Mouse (Mus musculus) MEL (cell line): ENCODE measurements around the gene Epb42. TPM values are rescaled to one million over a fixed set of nuclear protein-coding genes. Genes with fewer than 3 reads are reported as not detected.

Experiments
- DNase-seq: peaks from one replicate; pipeline ENCODE4 v3.0.0; 2011; ENCODE audit warnings: low read depth, low spot score
- H3K27ac ChIP-seq: 2 replicates; pipeline ENCODE4 v1.5.1; 2012; ENCODE audit warnings: low read depth, mild to moderate bottlenecking, control low read depth, low read length, moderate library complexity; ENCODE audit not compliant: control insufficient read depth
- H3K27me3 ChIP-seq, 2 experiments: fragments of 150-350 bp in 1 of 2; sonication (generic) in 1 of 2; 2 replicates each; pipeline ENCODE4 v1.6.1; 2012; ENCODE audit warnings: low read length in 2 of 2, mild to moderate bottlenecking in 2 of 2, improper control_type of control experiment in 1 of 2, moderate library complexity in 1 of 2; ENCODE audit not compliant: insufficient read depth in 2 of 2, control insufficient read depth in 1 of 2
- H3K36me3 ChIP-seq, 2 experiments: 2 replicates each; pipeline ENCODE4 v1.6.1; 2012 to 2014; ENCODE audit warnings: low read length in 2 of 2, improper control_type of control experiment in 1 of 2, inconsistent platforms in 1 of 2, mild to moderate bottlenecking in 1 of 2; ENCODE audit not compliant: insufficient read depth in 2 of 2, control insufficient read depth in 1 of 2
- H3K4me1 ChIP-seq, 2 experiments: fragments of 150-350 bp in 1 of 2; sonication (generic) in 1 of 2; 2 replicates each; pipeline ENCODE4 v1.6.1; 2012; ENCODE audit warnings: low read length in 2 of 2, improper control_type of control experiment in 1 of 2, mild to moderate bottlenecking in 1 of 2; ENCODE audit not compliant: insufficient read depth in 2 of 2, control insufficient read depth in 1 of 2
- H3K4me3 ChIP-seq, 2 experiments: fragments of 150-350 bp in 1 of 2; sonication (generic) in 1 of 2; 2 replicates each; pipeline ENCODE4 v1.5.1; 2012; ENCODE audit warnings: low read depth in 2 of 2, low read length in 2 of 2, mild to moderate bottlenecking in 2 of 2, moderate library complexity in 2 of 2, control low read depth in 1 of 2, improper control_type of control experiment in 1 of 2; ENCODE audit not compliant: control insufficient read depth in 1 of 2, insufficient read depth in 1 of 2
- H3K79me2 ChIP-seq: 2 replicates; pipeline ENCODE4 v1.6.1; 2012; ENCODE audit warnings: mild to moderate bottlenecking, low read length, moderate library complexity; ENCODE audit not compliant: control insufficient read depth, poor library complexity, insufficient read depth
- H3K9ac ChIP-seq: 2 replicates; pipeline ENCODE4 v1.6.1; 2012; ENCODE audit warnings: low read depth, mild to moderate bottlenecking, control low read depth, low read length, moderate library complexity; ENCODE audit not compliant: control insufficient read depth, poor library complexity, severe bottlenecking
- H3K9me3 ChIP-seq: fragments of 150-350 bp; sonication (generic); replicated peaks from 2 replicates; pipeline ENCODE4 v1.6.1; 2012; ENCODE audit warnings: mild to moderate bottlenecking, low read length, improper control_type of control experiment, moderate library complexity; ENCODE audit not compliant: insufficient read depth
- BHLHE40 ChIP-seq: IDR thresholded peaks from 2 replicates; pipeline ENCODE4 v1.6.1; 2012; ENCODE audit warnings: low read depth, mild to moderate bottlenecking, inconsistent platforms, low read length, improper control_type of control experiment, borderline replicate concordance
- CHD1 ChIP-seq: IDR thresholded peaks from 2 replicates; pipeline ENCODE4 v1.6.1; 2012; ENCODE audit warnings: low read depth, mild to moderate bottlenecking, inconsistent platforms, low read length, improper control_type of control experiment
- ELF1 ChIP-seq: IDR thresholded peaks from 2 replicates; pipeline ENCODE4 v1.6.1; 2014; ENCODE audit warnings: low read depth, mild to moderate bottlenecking, inconsistent platforms, low read length, improper control_type of control experiment, moderate library complexity
- ETS1 ChIP-seq: IDR thresholded peaks from 2 replicates; pipeline ENCODE4 v1.6.1; 2012; ENCODE audit warnings: low read depth, mild to moderate bottlenecking, inconsistent platforms, low read length, improper control_type of control experiment, moderate library complexity
- HCFC1 ChIP-seq: IDR thresholded peaks from 2 replicates; pipeline ENCODE4 v1.6.1; 2012; ENCODE audit warnings: low read depth, mild to moderate bottlenecking, inconsistent platforms, low read length, improper control_type of control experiment, moderate library complexity
- MAFK ChIP-seq: IDR thresholded peaks from 2 replicates; pipeline ENCODE4 v1.6.1; 2011; ENCODE audit warnings: low read depth, mild to moderate bottlenecking, low read length, improper control_type of control experiment, borderline replicate concordance
- MAZ ChIP-seq: IDR thresholded peaks from 2 replicates; pipeline ENCODE4 v1.6.1; 2012; ENCODE audit warnings: low read depth, mild to moderate bottlenecking, inconsistent platforms, low read length, improper control_type of control experiment
- MEF2A ChIP-seq: IDR thresholded peaks from 2 replicates; pipeline ENCODE4 v1.6.1; 2014; ENCODE audit warnings: low read depth, mild to moderate bottlenecking, inconsistent platforms, low read length, improper control_type of control experiment; ENCODE audit not compliant: poor library complexity, insufficient replicate concordance, severe bottlenecking; ENCODE audit errors: extremely low read depth
- MXI1 ChIP-seq: IDR thresholded peaks from 2 replicates; pipeline ENCODE4 v1.6.1; 2011; ENCODE audit warnings: mild to moderate bottlenecking, low read depth, low read length, improper control_type of control experiment
- MYC ChIP-seq: IDR thresholded peaks from 2 replicates; pipeline ENCODE4 v1.6.1; 2011; ENCODE audit warnings: low read depth, mild to moderate bottlenecking, low read length, improper control_type of control experiment, moderate library complexity
- NRF1 ChIP-seq: IDR thresholded peaks from 2 replicates; pipeline ENCODE4 v1.6.1; 2014; ENCODE audit warnings: low read depth, mild to moderate bottlenecking, inconsistent platforms, low read length, improper control_type of control experiment, moderate library complexity; ENCODE audit not compliant: poor library complexity, insufficient read depth, severe bottlenecking
- POLR2AphosphoS2 ChIP-seq: IDR thresholded peaks from 2 replicates; pipeline ENCODE4 v1.6.1; 2011; ENCODE audit warnings: low read length, improper control_type of control experiment
- POLR2AphosphoS5 ChIP-seq: IDR thresholded peaks from 2 replicates; pipeline ENCODE4 v1.6.1; 2012; ENCODE audit warnings: low read depth, borderline replicate concordance, mild to moderate bottlenecking, inconsistent platforms, low read length, moderate library complexity, mixed read lengths
- RAD21 ChIP-seq: IDR thresholded peaks from 2 replicates; pipeline ENCODE4 v1.6.1; 2011; ENCODE audit warnings: mild to moderate bottlenecking, low read depth, low read length, improper control_type of control experiment
- SMC3 ChIP-seq: IDR thresholded peaks from 2 replicates; pipeline ENCODE4 v1.6.1; 2011; ENCODE audit warnings: low read depth, low read length, improper control_type of control experiment
- UBTF ChIP-seq: IDR thresholded peaks from 2 replicates; pipeline ENCODE4 v1.6.1; 2012; ENCODE audit warnings: low read depth, mild to moderate bottlenecking, inconsistent platforms, low read length, improper control_type of control experiment, moderate library complexity, borderline replicate concordance; ENCODE audit not compliant: insufficient read depth
- USF1 ChIP-seq: IDR thresholded peaks from 2 replicates; pipeline ENCODE4 v1.6.1; 2014; ENCODE audit warnings: low read depth, mild to moderate bottlenecking, inconsistent platforms, low read length, improper control_type of control experiment, moderate library complexity
- USF2 ChIP-seq, 2 experiments: IDR thresholded peaks; 2 replicates each; pipeline ENCODE4 v1.6.1; 2011 to 2012; ENCODE audit warnings: improper control_type of control experiment in 2 of 2, low read length in 2 of 2, borderline replicate concordance in 1 of 2, inconsistent platforms in 1 of 2, low read depth in 1 of 2, mild to moderate bottlenecking in 1 of 2; ENCODE audit not compliant: insufficient read depth in 1 of 2
- ZC3H11A ChIP-seq: IDR thresholded peaks from 2 replicates; pipeline ENCODE4 v1.6.1; 2012; ENCODE audit warnings: low read depth, mild to moderate bottlenecking, inconsistent platforms, low read length, improper control_type of control experiment
- ZKSCAN1 ChIP-seq: IDR thresholded peaks from 2 replicates; pipeline ENCODE4 v1.6.1; 2012; ENCODE audit warnings: low read depth, mild to moderate bottlenecking, inconsistent platforms, low read length, improper control_type of control experiment, moderate library complexity
- ZMIZ1 ChIP-seq: IDR thresholded peaks from 2 replicates; pipeline ENCODE4 v1.6.1; 2012; ENCODE audit warnings: low read depth, mild to moderate bottlenecking, inconsistent platforms, low read length, improper control_type of control experiment, moderate library complexity
- ZNF384 ChIP-seq: IDR thresholded peaks from 2 replicates; pipeline ENCODE4 v1.6.1; 2012; ENCODE audit warnings: low read depth, mild to moderate bottlenecking, inconsistent platforms, low read length, improper control_type of control experiment
- polyA plus RNA-seq, 2 experiments: library from polyadenylated mRNA; stranded (reverse) in 1 of 2; unstranded in 1 of 2; fragments of >175 nt in 1 of 2; fragments of >200 nt in 1 of 2; gene quantifications; 2 replicates each; pipeline versions ENCODE4 v1.2.1 to v1.2.4; 2012; ENCODE audit warnings: low replicate concordance in 2 of 2, low read depth in 1 of 2; ENCODE audit not compliant: insufficient read length in 2 of 2, insufficient read depth in 1 of 2, missing spikeins in 1 of 2
- total RNA-seq: library from RNA; depleted of rRNA; stranded (reverse); fragments of 300-350 nt; gene quantifications from 2 replicates; pipeline ENCODE4 v1.2.3, GENCODE M21; 2012

The Epb42 gene
- total and polyA plus RNA-seq, 3 experiments, result 2.3 to 2.9 TPM; not detected in 1

GRCm38 (mm10) chr2:121007925-121008663 is 28.8 kb downstream of the Epb42 start, which contains the start of gene Ccndbp1 (continued):
- TF ChIP-seq USF1 (peak; percentile 36; the same call in 1 of the 2 replicates), ELF1 (peak; percentile 98), HCFC1 (peak; percentile 85), BHLHE40 (no peak), MEF2A (0 out of 2 replicates have a peak, but pooled peaks have one; percentile 30), ZNF384 (peak; percentile 31; the same call in 1 of the 2 replicates), MAZ (peak; percentile 79; the same call in 1 of the 2 replicates), NRF1 (no peak), MAFK (no peak)

GRCm38 (mm10) chr2:121006986-121007385 is 29.9 kb downstream of the Epb42 start:
- H3K9me3 ChIP-seq, result no peaks in the 10 kb centered on the region
- H3K79me2 ChIP-seq, result peaks cover 4% of the 10 kb centered on the region
- TF ChIP-seq POLR2AphosphoS2 (no peak), MXI1 (no peak), ELF1 (no peak), HCFC1 (no peak), BHLHE40 (no peak), ZNF384 (no peak), ZMIZ1 (no peak), USF2 (IDR thresholded peaks at IDR 0.05; ENCODE audit: borderline replicate concordance in 1 of 2, insufficient read depth in 1 of 2, low read depth in 1 of 2, low read length in 2 of 2) (no peak), POLR2AphosphoS5 (no peak), MAFK (no peak), MYC (no peak), CHD1 (no peak), RAD21 (no peak), ZC3H11A (no peak), ETS1 (no peak), SMC3 (no peak), UBTF (no peak), NRF1 (no peak), ZKSCAN1 (no peak)
- H3K27me3 ChIP-seq, result no peaks in the 10 kb centered on the region
- H3K36me3 ChIP-seq, result peaks cover 0 to 6% of the 10 kb centered on the region in 2 experiments; a peak in 2 of 4 replicates
- no peak overlapping the region for H3K9ac ChIP-seq
- no peak overlapping the region for H3K4me3 ChIP-seq
- DNase-seq, result no peak
- peaks cover 0 to 3% of the 10 kb centered on the region in 2 experiments; a peak in 2 of 4 replicates for H3K4me1 ChIP-seq
- H3K27ac ChIP-seq, result no peak overlapping the region
